Mouse (Mus musculus) neural tube, embryonic 12.5 days (tissue): ENCODE measurements at regions not wholly inside any gene's neighbourhood (a gene's known extent, or its start where the extent isn't known, plus 50 kb on each side); places are given as distances from the start of the nearest gene placed in this dataset.

Source experiments
- ATAC-seq: fragments of 200-750 bp; cut with Nextera tagmentation; 2 replicates; pipeline ENCODE4 v1.8.0; 2017; ENCODE audit warnings: low read depth, mild to moderate bottlenecking, moderate TSS enrichment, moderate library complexity; ENCODE audit not compliant: low FRiP score
- H3K27ac ChIP-seq: fragments of 300-500 bp; sonication (generic); 2 replicates; pipeline ENCODE4 v1.5.1; 2016
- H3K27me3 ChIP-seq: fragments of 300-500 bp; sonication (generic); replicated peaks from 2 replicates; pipeline ENCODE4 v1.6.1; 2016; ENCODE audit warnings: mild to moderate bottlenecking
- H3K36me3 ChIP-seq: fragments of 300-500 bp; sonication (generic); 2 replicates; pipeline ENCODE4 v1.6.1; 2016; ENCODE audit warnings: mild to moderate bottlenecking
- H3K4me1 ChIP-seq: fragments of 300-500 bp; sonication (generic); 2 replicates; pipeline ENCODE4 v1.6.1; 2016
- H3K4me2 ChIP-seq: fragments of 300-500 bp; sonication (generic); replicated peaks from 2 replicates; pipeline ENCODE4 v1.6.1; 2016; ENCODE audit warnings: mild to moderate bottlenecking
- H3K4me3 ChIP-seq: fragments of 300-500 bp; sonication (generic); 2 replicates; pipeline ENCODE4 v1.5.1; 2016
- H3K9ac ChIP-seq: fragments of 300-500 bp; sonication (generic); 2 replicates; pipeline ENCODE4 v1.6.1; 2016; ENCODE audit warnings: mild to moderate bottlenecking
- H3K9me3 ChIP-seq: fragments of 300-500 bp; sonication (generic); 2 replicates; pipeline ENCODE4 v1.6.1; 2016; ENCODE audit warnings: mild to moderate bottlenecking
- WGBS: fragments of 180-500 bp; shearing (Covaris S2); methylation state at CpG from one replicate; pipeline ENCODE4 v1.1.7; 2016; 5-methylcytosine and 5-hydroxymethylcytosine counted together

GRCm38 (mm10) chr1:41001154-41001949 lies 196.0 kb downstream of the Tmem182 start:
- ATAC-seq = peak; percentile 71; the same call in 1 of the 2 replicates
- no peak overlapping the region for H3K9ac ChIP-seq
- H3K4me3 ChIP-seq = no peak overlapping the region
- no peaks in the 10 kb centered on the region for H3K9me3 ChIP-seq
- H3K4me2 ChIP-seq = no peak overlapping the region
- H3K27ac ChIP-seq = no peak overlapping the region
- 55% methylated on average over 13 of the region's 13 CpGs for WGBS
- no peaks in the 10 kb centered on the region for H3K4me1 ChIP-seq
- H3K27me3 ChIP-seq = no peaks in the 10 kb centered on the region
- H3K36me3 ChIP-seq = no peaks in the 10 kb centered on the region

- H3K9me3 ChIP-seq = no peaks in the 10 kb centered on the region
- no peak overlapping the region for H3K9ac ChIP-seq
- no peak overlapping the region for H3K27ac ChIP-seq
- no peak overlapping the region for H3K4me2 ChIP-seq
- no peaks in the 10 kb centered on the region for H3K27me3 ChIP-seq
- no peak for ATAC-seq
- H3K36me3 ChIP-seq = no peaks in the 10 kb centered on the region
- 76% methylated on average over 9 of the region's 9 CpGs for WGBS
- H3K4me1 ChIP-seq = no peaks in the 10 kb centered on the region
- H3K4me3 ChIP-seq = no peak overlapping the region
These were observed 196.6 kb downstream of the Tmem182 start for GRCm38 (mm10) chr1:41002006-41002405.

- Histone ChIP-seq H3K9me3 (no peaks in the 10 kb centered on the region), H3K9ac (no peak overlapping the region), H3K4me3 (no peak overlapping the region), H3K4me1 (no peaks in the 10 kb centered on the region), H3K27ac (no peak overlapping the region), H3K4me2 (no peak overlapping the region), H3K27me3 (no peaks in the 10 kb centered on the region), H3K36me3 (no peaks in the 10 kb centered on the region)
- 83% methylated on average over 4 of the region's 4 CpGs for WGBS
- ATAC-seq = no peak
These were observed 221.5 kb downstream of the Tmem182 start for GRCm38 (mm10) chr1:41026943-41027342.

- H3K9me3 ChIP-seq = no peaks in the 10 kb centered on the region
- no peaks in the 10 kb centered on the region for H3K36me3 ChIP-seq
- no peak overlapping the region for H3K9ac ChIP-seq
- no peak overlapping the region for H3K4me3 ChIP-seq
- H3K4me1 ChIP-seq = no peaks in the 10 kb centered on the region
- ATAC-seq = no peak
- no peak overlapping the region for H3K27ac ChIP-seq
- no peaks in the 10 kb centered on the region for H3K27me3 ChIP-seq
- no peak overlapping the region for H3K4me2 ChIP-seq
- WGBS = 40% methylated on average over 4 of the region's 4 CpGs
These were observed 222.2 kb downstream of the Tmem182 start for GRCm38 (mm10) chr1:41027540-41027978.

GRCm38 (mm10) chr1:41028021-41028420 lies 222.6 kb downstream of the Tmem182 start:
- WGBS = 94% methylated on average over 2 of the region's 2 CpGs
- ATAC-seq = no peak
- no peaks in the 10 kb centered on the region for H3K9me3 ChIP-seq

GRCm38 (mm10) chr1:41035085-41035880 lies 229.9 kb downstream of the Tmem182 start:
- no peak overlapping the region for H3K9ac ChIP-seq
- H3K4me3 ChIP-seq = no peak overlapping the region
- no peaks in the 10 kb centered on the region for H3K27me3 ChIP-seq
- no peak overlapping the region for H3K4me2 ChIP-seq
- no peaks in the 10 kb centered on the region for H3K9me3 ChIP-seq
- no peak for ATAC-seq
- H3K36me3 ChIP-seq = no peaks in the 10 kb centered on the region
- WGBS = 62% methylated on average over 22 of the region's 22 CpGs
- H3K4me1 ChIP-seq = no peaks in the 10 kb centered on the region
- H3K27ac ChIP-seq = no peak overlapping the region

More at GRCm38 (mm10) chr1:41028021-41028420, 222.6 kb downstream of the Tmem182 start:
- Histone ChIP-seq H3K4me3 (no peak overlapping the region), H3K4me2 (no peak overlapping the region), H3K27ac (no peak overlapping the region), H3K9ac (no peak overlapping the region), H3K4me1 (no peaks in the 10 kb centered on the region), H3K36me3 (no peaks in the 10 kb centered on the region), H3K27me3 (no peaks in the 10 kb centered on the region)

GRCm38 (mm10) chr1:41036940-41037339 lies 231.5 kb downstream of the Tmem182 start:
- H3K9ac ChIP-seq = no peak overlapping the region
- no peaks in the 10 kb centered on the region for H3K36me3 ChIP-seq
- no peaks in the 10 kb centered on the region for H3K27me3 ChIP-seq
- H3K4me3 ChIP-seq = no peak overlapping the region
- WGBS = 81% methylated on average over 12 of the region's 12 CpGs
- no peak overlapping the region for H3K4me2 ChIP-seq
- ATAC-seq = no peak
- H3K4me1 ChIP-seq = no peaks in the 10 kb centered on the region
- H3K9me3 ChIP-seq = no peaks in the 10 kb centered on the region
- no peak overlapping the region for H3K27ac ChIP-seq

GRCm38 (mm10) chr1:41054426-41054955 lies 249.1 kb downstream of the Tmem182 start:
- H3K36me3 ChIP-seq = no peaks in the 10 kb centered on the region
- H3K27me3 ChIP-seq = no peaks in the 10 kb centered on the region
- ATAC-seq = no peak
- 93% methylated on average over 5 of the region's 5 CpGs for WGBS
- no peaks in the 10 kb centered on the region for H3K4me1 ChIP-seq
- no peaks in the 10 kb centered on the region for H3K9me3 ChIP-seq
- H3K9ac ChIP-seq = no peak overlapping the region
- no peak overlapping the region for H3K4me3 ChIP-seq
- no peak overlapping the region for H3K4me2 ChIP-seq
- H3K27ac ChIP-seq = no peak overlapping the region

GRCm38 (mm10) chr1:41055761-41056160 lies 250.4 kb downstream of the Tmem182 start:
- Histone ChIP-seq H3K27me3 (no peaks in the 10 kb centered on the region), H3K36me3 (no peaks in the 10 kb centered on the region), H3K9ac (no peak overlapping the region), H3K4me3 (no peak overlapping the region), H3K4me1 (no peaks in the 10 kb centered on the region), H3K27ac (no peak overlapping the region), H3K9me3 (no peaks in the 10 kb centered on the region), H3K4me2 (no peak overlapping the region)
- WGBS = 88% methylated on average over 10 of the region's 10 CpGs
- ATAC-seq = no peak

GRCm38 (mm10) chr1:41065130-41065529 lies 259.7 kb downstream of the Tmem182 start:
- Histone ChIP-seq H3K4me1 (no peaks in the 10 kb centered on the region), H3K27me3 (no peaks in the 10 kb centered on the region), H3K9me3 (no peaks in the 10 kb centered on the region), H3K27ac (no peak overlapping the region), H3K4me3 (no peak overlapping the region), H3K9ac (no peak overlapping the region), H3K36me3 (no peaks in the 10 kb centered on the region), H3K4me2 (no peak overlapping the region)
- 89% methylated on average over 10 of the region's 10 CpGs for WGBS
- ATAC-seq = no peak

- 89% methylated on average over 5 of the region's 5 CpGs for WGBS
- no peak for ATAC-seq
- Histone ChIP-seq H3K36me3 (no peaks in the 10 kb centered on the region), H3K4me3 (no peak overlapping the region), H3K27me3 (no peaks in the 10 kb centered on the region), H3K9me3 (no peaks in the 10 kb centered on the region), H3K4me2 (no peak overlapping the region), H3K9ac (no peak overlapping the region), H3K27ac (no peak overlapping the region), H3K4me1 (no peaks in the 10 kb centered on the region)
These were observed 299.5 kb downstream of the Tmem182 start for GRCm38 (mm10) chr1:41104869-41105268.

- Histone ChIP-seq H3K9me3 (no peaks in the 10 kb centered on the region), H3K4me3 (no peak overlapping the region), H3K27ac (no peak overlapping the region), H3K27me3 (no peaks in the 10 kb centered on the region), H3K4me1 (no peaks in the 10 kb centered on the region), H3K36me3 (no peaks in the 10 kb centered on the region), H3K4me2 (no peak overlapping the region), H3K9ac (no peak overlapping the region)
- WGBS = 67% methylated on average over 5 of the region's 5 CpGs
- no peak for ATAC-seq
These were observed 316.3 kb downstream of the Tmem182 start for GRCm38 (mm10) chr1:41121636-41122175.
